Mouse (Mus musculus) C2C12 (cell line): ENCODE results near the gene Cep170.

Experiments used
- CTCF ChIP-seq: IDR thresholded peaks from one replicate; pipeline ENCODE4 v1.5.1; 2011; ENCODE audit not compliant: control insufficient read depth, insufficient read depth, insufficient read length
- MAX ChIP-seq: IDR thresholded peaks from one replicate; pipeline ENCODE4 v1.6.1; 2011; ENCODE audit warnings: mild to moderate bottlenecking, control low read depth
- MYOG ChIP-seq: IDR thresholded peaks from one replicate; pipeline ENCODE4 v1.6.1; 2011; ENCODE audit not compliant: control insufficient read depth, insufficient read length; ENCODE audit errors: extremely low read depth
- USF1 ChIP-seq: IDR thresholded peaks from one replicate; pipeline ENCODE4 v1.6.1; 2011; ENCODE audit warnings: low read depth, mild to moderate bottlenecking, control low read depth, moderate library complexity

DNA sequence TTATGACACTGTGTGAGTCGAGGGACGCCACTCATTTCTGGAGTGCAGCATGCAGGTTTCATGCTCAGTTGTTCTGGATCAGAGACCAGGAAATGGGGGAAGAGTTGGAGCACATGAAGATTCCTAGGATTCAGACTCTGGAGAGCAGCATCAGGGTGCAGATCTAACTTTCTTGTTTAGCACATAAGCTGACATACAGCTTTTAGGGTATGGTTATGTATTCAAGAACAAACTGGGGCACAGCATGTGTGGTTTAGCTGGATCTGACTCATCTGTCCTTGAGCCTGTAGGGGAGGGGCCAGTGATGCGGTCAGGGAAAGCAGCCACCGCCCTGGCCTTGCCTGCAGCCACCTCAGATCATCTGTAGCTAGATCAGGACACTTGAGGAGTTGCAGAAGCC lies 13.5 kb upstream of the Cep170 start:
- TF ChIP-seq CTCF (no peak), MYOG (no peak), MAX (no peak), USF1 (no peak)
